Mouse (Mus musculus) gonadal fat pad, adult 2 months (tissue): ENCODE data around the gene Katnbl1. TPM values are rescaled to one million over a fixed set of nuclear protein-coding genes. Genes with fewer than 3 reads are reported as not detected.

Experiments
- DNase-seq: peaks from one replicate; pipeline ENCODE4 v3.0.0-alpha.2; 2012; ENCODE audit warnings: low read depth
- polyA plus RNA-seq: library from polyadenylated mRNA; depleted of rRNA; stranded (reverse); fragments of >200 nt; gene quantifications from 2 replicates; pipeline ENCODE4 v1.2.3, GENCODE M21; 2012; rRNA removed

The Katnbl1 gene
- 3.8 and 3.9 TPM in 2 replicates for polyA plus RNA-seq

GRCm38 (mm10) chr2:112378973-112379898, at the start of gene Katnbl1:
Gene Katnbl1, plus strand, starts transcription at chr2:112379211.
- DNase-seq: no peak

GRCm38 (mm10) chr2:112332051-112332898, 46.7 kb upstream of the Katnbl1 start:
- no peak for DNase-seq

GRCm38 (mm10) chr2:112337211-112337610, 41.8 kb upstream of the Katnbl1 start:
- no peak for DNase-seq

- no peak for DNase-seq
Observed at GRCm38 (mm10) chr2:112339736-112340135, 39.3 kb upstream of the Katnbl1 start.

- DNase-seq: no peak
Observed at GRCm38 (mm10) chr2:112341117-112341516, 37.9 kb upstream of the Katnbl1 start.

- DNase-seq: no peak
Observed at GRCm38 (mm10) chr2:112348246-112348645, 30.8 kb upstream of the Katnbl1 start.

- no peak for DNase-seq
Observed at GRCm38 (mm10) chr2:112353685-112354455, 25.1 kb upstream of the Katnbl1 start.

GRCm38 (mm10) chr2:112359611-112360010, 19.4 kb upstream of the Katnbl1 start:
- no peak for DNase-seq

- DNase-seq: no peak
Observed at GRCm38 (mm10) chr2:112360012-112360780, 18.8 kb upstream of the Katnbl1 start.

GRCm38 (mm10) chr2:112360781-112361169, 18.2 kb upstream of the Katnbl1 start:
- no peak for DNase-seq

GRCm38 (mm10) chr2:112367222-112367621, 11.8 kb upstream of the Katnbl1 start:
- DNase-seq: no peak

- no peak for DNase-seq
Observed at GRCm38 (mm10) chr2:112367726-112368673, 11.0 kb upstream of the Katnbl1 start, which contains the start of gene Emc4. Gene Emc4, minus strand, starts transcription at chr2:112368027.

GRCm38 (mm10) chr2:112369941-112370340, 9.1 kb upstream of the Katnbl1 start:
- no peak for DNase-seq

- DNase-seq: peak; percentile 95
Observed at GRCm38 (mm10) chr2:112373141-112373540, 5.9 kb upstream of the Katnbl1 start.

- no peak for DNase-seq
Observed at GRCm38 (mm10) chr2:112374610-112375009, 4.4 kb upstream of the Katnbl1 start.

GRCm38 (mm10) chr2:112380131-112380530, 1.1 kb downstream of the Katnbl1 start:
- DNase-seq: no peak

GRCm38 (mm10) chr2:112381219-112381618, 2.2 kb downstream of the Katnbl1 start:
- no peak for DNase-seq

- no peak for DNase-seq
Observed at GRCm38 (mm10) chr2:112390843-112391242, 11.8 kb downstream of the Katnbl1 start.

- DNase-seq: peak; percentile 96
Observed at GRCm38 (mm10) chr2:112391346-112392000, 12.5 kb downstream of the Katnbl1 start.
